Mouse (Mus musculus) heart, postnatal 14 days (tissue): ENCODE data around the gene Cyp1a1. TPM values are rescaled to one million over a fixed set of nuclear protein-coding genes. Genes with fewer than 3 reads are reported as not detected.

Experiments used
- DNase-seq, 2 experiments: peaks; one replicate each; pipeline ENCODE4 v3.0.0; 2021 to 2022
- intact Hi-C: fragments of 180-260 bp; cut with DNase I; formaldehyde crosslinking; loops from one replicate; pipeline ENCODE4 v1.15.1; 2025
- total RNA-seq, 2 experiments: library from RNA; stranded (reverse); gene quantifications; 2 replicates each; pipeline ENCODE4 v1.2.3; 2021

The Cyp1a1 gene
- total RNA-seq, 2 experiments from 2014 or later = not detected

- DNase-seq = no peak
- intact Hi-C loops = no loop called here
These were observed 61.1 kb downstream of the Cyp1a1 start for GRCm38 (mm10) chr9:57748831-57749230.

- intact Hi-C loops = loop anchor here (10.0 kb wide), 1 partner anchor 206 kb away; no protein-coding TSS in a partner anchor
These were observed 63.2 kb downstream of the Cyp1a1 start for GRCm38 (mm10) chr9:57750901-57751300.

More at GRCm38 (mm10) chr9:57750901-57751300, 63.2 kb downstream of the Cyp1a1 start:
- no peak for DNase-seq

Other genes starting within 250 kb of the Cyp1a1 start
- 1 to 10 TPM; 9.0 to 9.3 TPM for gene Ppcdc, start 247.8 kb upstream of the Cyp1a1 start, total RNA-seq
- 1 to 10 TPM; 7.4 to 7.7 TPM for gene Scamp5, start 219.9 kb upstream of the Cyp1a1 start, total RNA-seq
- 1 to 10 TPM; 1.5 to 1.8 TPM for gene Rpp25, start 183.9 kb upstream of the Cyp1a1 start, total RNA-seq
- 1,000 to 10,000 TPM; 2,287 to 2,318 TPM for gene Cox5a, start 166.7 kb upstream of the Cyp1a1 start, total RNA-seq
- 1 to 10 TPM; 5.0 to 5.9 TPM for gene Fam219b, start 150.4 kb upstream of the Cyp1a1 start, total RNA-seq
- 100 to 1,000 TPM; 162 to 176 TPM for gene Mpi, start 135.2 kb upstream of the Cyp1a1 start, total RNA-seq
- gene Scamp2, start 127.0 kb upstream of the Cyp1a1 start, total RNA-seq = 10 to 100 TPM; 28.0 to 32.7 TPM
- gene Ulk3, start 98.5 kb upstream of the Cyp1a1 start, total RNA-seq = 1 to 10 TPM; 8.9 to 9.1 TPM
- gene Cplx3, start 81.6 kb upstream of the Cyp1a1 start, total RNA-seq = not detected
- gene Lman1l, start 67.2 kb upstream of the Cyp1a1 start, total RNA-seq = not detected
- 10 to 100 TPM; 26.9 to 34.1 TPM for gene Csk, start 34.3 kb upstream of the Cyp1a1 start, total RNA-seq
- gene Cyp1a2, start 4.2 kb upstream of the Cyp1a1 start, total RNA-seq = not detected
- gene Edc3, start 20.6 kb downstream of the Cyp1a1 start, total RNA-seq = 1 to 10 TPM; 6.6 to 7.4 TPM
- 10 to 100 TPM; 32.7 to 40.8 TPM for gene Clk3, start 77.9 kb downstream of the Cyp1a1 start, total RNA-seq
- 1 to 10 TPM; 3.6 to 4.5 TPM for gene Arid3b, start 148.9 kb downstream of the Cyp1a1 start, total RNA-seq
- 10 to 100 TPM; 70.7 to 73.5 TPM for gene Ubl7, start 223.1 kb downstream of the Cyp1a1 start, total RNA-seq